Mouse (Mus musculus): ENCODE data around the gene Gm13287.
A peak's percentile ranks its signal among the peaks of the same experiment; 100 is the strongest.
"Not testable (repeated sequence)": the region's sequence is repeated elsewhere in the genome, so short reads cannot be mapped to it uniquely, and the experiment has no call there.

Gene Gm13287

GRCm38 (mm10) chr4:88802954-88803353 lies at the start of gene Gm13287:
Gene Gm13287 (plus strand): TSS chr4:88803254.
- not testable (repeated sequence) for DNase-seq (ENCODE audit: low spot score)

GRCm38 (mm10) chr4:88754818-88755340 lies 48.2 kb upstream of the Gm13287 start, which contains the start of gene Gm13271:
Gene Gm13271 (plus strand): TSS chr4:88754868.
- peak; percentile 76 for DNase-seq (ENCODE audit: low spot score)

GRCm38 (mm10) chr4:88756581-88757513 lies 46.2 kb upstream of the Gm13287 start:
- not testable (repeated sequence) for DNase-seq (ENCODE audit: low spot score)

DNA sequence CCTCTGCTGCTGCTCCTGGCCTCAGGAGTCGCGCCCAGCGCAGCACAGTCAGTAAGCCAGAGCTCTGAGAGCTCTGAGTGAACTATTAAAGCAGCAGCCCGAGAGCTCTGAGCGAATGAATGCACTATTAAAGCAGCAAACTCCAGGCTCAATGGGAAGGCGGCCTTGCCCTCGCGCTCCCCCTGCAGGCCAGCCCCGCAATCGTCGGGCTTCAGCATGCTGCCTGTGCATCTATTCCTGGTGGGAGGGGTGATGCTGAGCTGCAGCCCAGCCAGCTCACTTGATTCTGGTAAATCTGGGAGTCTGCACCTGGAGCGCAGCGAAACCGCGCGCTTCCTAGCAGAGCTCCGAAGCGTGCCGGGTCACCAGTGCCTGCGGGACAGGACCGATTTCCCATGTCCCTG lies 45.4 kb upstream of the Gm13287 start:
- peak; percentile 95 for DNase-seq (ENCODE audit: low spot score)

DNA sequence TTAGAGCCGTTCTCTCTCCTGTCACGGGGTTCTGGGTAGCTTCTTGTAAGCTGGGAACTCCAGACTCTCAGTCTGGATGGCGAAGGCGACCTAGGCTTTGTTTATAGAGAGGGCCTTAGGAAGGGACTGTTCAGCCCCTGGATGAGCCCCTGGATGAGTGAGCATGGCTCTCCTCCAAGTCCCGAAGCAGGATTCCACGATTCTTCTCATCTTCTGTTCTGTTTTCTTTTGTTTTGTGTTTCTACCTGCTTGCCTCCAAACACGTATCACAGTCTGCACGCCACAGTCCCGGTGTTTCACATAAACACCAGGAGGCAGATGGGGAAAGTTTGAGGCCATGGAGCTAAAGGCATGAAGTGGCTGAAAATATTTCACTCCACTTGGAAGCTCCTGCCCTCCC lies 44.3 kb upstream of the Gm13287 start:
- peak; percentile 41 for DNase-seq (ENCODE audit: low spot score)

GRCm38 (mm10) chr4:88759610-88760268 lies 43.3 kb upstream of the Gm13287 start, which contains the start of gene Gm13283:
Gene Gm13283 (plus strand): TSS chr4:88760119.
- peak; percentile 49 for DNase-seq (ENCODE audit: low spot score)

DNA sequence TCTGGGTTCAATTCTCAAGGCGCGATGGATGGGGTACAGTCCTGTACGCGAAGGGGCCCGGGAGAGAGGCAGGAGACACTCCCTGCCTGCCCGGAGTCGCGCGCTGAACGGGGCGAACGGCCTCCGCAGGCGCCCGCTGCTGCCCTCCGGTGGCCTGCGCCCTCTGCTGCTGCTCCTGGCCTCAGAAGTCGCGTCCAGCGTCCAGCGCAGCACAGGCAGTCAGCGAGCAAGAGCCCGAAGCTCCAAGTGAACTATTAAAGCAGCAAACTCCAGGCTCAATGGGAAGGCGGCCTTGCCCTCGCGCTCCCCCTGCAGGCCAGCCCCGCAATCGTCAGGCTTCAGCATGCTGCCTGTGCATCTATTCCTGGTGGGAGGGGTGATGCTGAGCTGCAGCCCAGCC lies 42.6 kb upstream of the Gm13287 start:
- peak; percentile 56 for DNase-seq (ENCODE audit: low spot score)

- peak; percentile 83 for DNase-seq (ENCODE audit: low spot score)
These were observed 41.3 kb upstream of the Gm13287 start for GRCm38 (mm10) chr4:88761776-88762175.

- DNase-seq (ENCODE audit: low spot score), result not testable (repeated sequence)
These were observed 40.7 kb upstream of the Gm13287 start for GRCm38 (mm10) chr4:88762341-88762740.

GRCm38 (mm10) chr4:88763384-88764018 lies 39.6 kb upstream of the Gm13287 start:
- not testable (repeated sequence) for DNase-seq (ENCODE audit: low spot score)

- DNase-seq (ENCODE audit: low spot score), result not testable (repeated sequence)
These were observed 29.5 kb upstream of the Gm13287 start, which contains the start of gene Gm13290 for GRCm38 (mm10) chr4:88773534-88773933. Gene Gm13290 (plus strand): TSS chr4:88773834.

DNA sequence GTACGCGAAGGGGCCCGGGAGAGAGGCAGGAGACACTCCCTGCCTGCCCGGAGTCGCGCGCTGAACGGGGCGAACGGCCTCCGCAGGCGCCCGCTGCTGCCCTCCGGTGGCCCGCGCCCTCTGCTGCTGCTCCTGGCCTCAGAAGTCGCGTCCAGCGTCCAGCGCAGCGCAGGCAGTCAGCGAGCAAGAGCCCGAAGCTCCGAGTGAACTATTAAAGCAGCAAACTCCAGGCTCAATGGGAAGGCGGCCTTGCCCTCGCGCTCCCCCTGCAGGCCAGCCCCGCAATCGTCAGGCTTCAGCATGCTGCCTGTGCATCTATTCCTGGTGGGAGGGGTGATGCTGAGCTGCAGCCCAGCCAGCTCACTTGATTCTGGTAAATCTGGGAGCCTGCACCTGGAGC lies 26.4 kb upstream of the Gm13287 start, which contains the start of gene Gm13289:
Gene Gm13289, plus strand, starts transcription at position 301 of the 400 bp plus-strand sequence.
- DNase-seq (ENCODE audit: low spot score), result not testable (repeated sequence)

- not testable (repeated sequence) for DNase-seq (ENCODE audit: low spot score)
These were observed 23.5 kb upstream of the Gm13287 start, which contains the start of gene Gm13272 for GRCm38 (mm10) chr4:88779550-88779949. Gene Gm13272 (plus strand): TSS chr4:88779850.

DNA sequence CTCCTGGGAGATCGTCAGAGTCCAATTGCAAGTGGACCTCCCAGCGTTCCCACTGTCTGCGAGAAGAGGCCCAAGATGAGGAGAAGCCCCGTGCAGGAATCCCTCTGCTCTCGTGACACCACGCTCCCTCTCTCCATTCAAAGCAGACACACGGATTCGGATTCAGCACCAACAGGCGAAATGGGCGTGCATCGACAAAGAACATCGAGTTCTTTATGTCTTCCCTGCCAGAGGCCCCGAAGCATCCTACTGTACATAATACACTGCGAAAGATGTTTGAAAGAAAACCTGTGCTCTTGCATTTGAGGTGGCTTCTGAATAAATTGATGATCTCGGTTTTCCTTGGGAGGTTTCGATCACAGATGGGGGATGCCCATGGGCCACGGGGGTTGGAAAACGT lies 22.7 kb upstream of the Gm13287 start:
- not testable (repeated sequence) for DNase-seq (ENCODE audit: low spot score)

GRCm38 (mm10) chr4:88781831-88782230 lies 21.2 kb upstream of the Gm13287 start, which contains the start of gene Ifnz:
Gene Ifnz (plus strand): TSS chr4:88782131.
- not testable (repeated sequence) for DNase-seq (ENCODE audit: low spot score)

DNA sequence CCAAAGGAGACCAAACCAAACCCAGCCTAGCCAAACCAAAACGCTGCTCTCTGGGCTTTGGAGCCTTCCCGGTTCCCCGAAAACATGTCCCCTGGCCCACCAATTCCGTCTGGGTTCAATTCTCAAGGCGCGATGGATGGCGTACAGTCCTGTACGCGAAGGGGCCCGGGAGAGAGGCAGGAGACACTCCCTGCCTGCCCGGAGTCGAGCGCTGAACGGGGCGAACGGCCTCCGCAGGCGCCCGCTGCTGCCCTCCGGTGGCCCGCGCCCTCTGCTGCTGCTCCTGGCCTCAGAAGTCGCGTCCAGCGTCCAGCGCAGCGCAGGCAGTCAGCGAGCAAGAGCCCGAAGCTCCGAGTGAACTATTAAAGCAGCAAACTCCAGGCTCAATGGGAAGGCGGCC lies 20.7 kb upstream of the Gm13287 start:
- DNase-seq (ENCODE audit: low spot score), result not testable (repeated sequence)

GRCm38 (mm10) chr4:88785409-88785808 lies 17.6 kb upstream of the Gm13287 start, which contains the start of gene Gm13276:
Gene Gm13276 (plus strand): TSS chr4:88785709.
- not testable (repeated sequence) for DNase-seq (ENCODE audit: low spot score)

GRCm38 (mm10) chr4:88788402-88788801 lies 14.7 kb upstream of the Gm13287 start, which contains the start of gene Gm13277:
Gene Gm13277 (plus strand): TSS chr4:88788632.
- peak; percentile 67 for DNase-seq (ENCODE audit: low spot score)

GRCm38 (mm10) chr4:88791250-88791649 lies 11.8 kb upstream of the Gm13287 start, which contains the start of gene Gm13278:
Gene Gm13278 (plus strand): TSS chr4:88791550.
- DNase-seq (ENCODE audit: low spot score), result not testable (repeated sequence)

GRCm38 (mm10) chr4:88793936-88794675 lies 8.9 kb upstream of the Gm13287 start, which contains the start of gene Gm13275:
Gene Gm13275 (plus strand): TSS chr4:88794487.
- DNase-seq (ENCODE audit: low spot score), result peak; percentile 72
